Comparison of ENCODE assay signal across 17 mouse cellular contexts in genomic region chr1:180916425-180916824, GRCm38 (mm10). TPM values are rescaled to one million over a fixed set of nuclear protein-coding genes. Genes with fewer than 3 reads are reported as not detected.
"Had no signal": no experiment of that assay in that cellular context is flagged by ENCODE, and none has a peak within 500 bp of the region (broad histone marks: within the 10 kb centered on the region; RNA-seq: fewer than 3 reads in every experiment).

No protein-coding gene starts in this region.

- H3K36me3 ChIP-seq: limb, embryonic 10.5 days; liver, embryonic 15.5 days; midbrain, embryonic 15.5 days; neural tube, embryonic 13.5 days had no signal

- H3K27me3 ChIP-seq: midbrain, embryonic 15.5 days; neural tube, embryonic 13.5 days had no signal

- H3K4me1 ChIP-seq: midbrain, embryonic 15.5 days; neural tube, embryonic 13.5 days had no signal

- DNase-seq: kidney, adult 18-20 months; kidney, postnatal 10 days; kidney, postnatal 4 days; lung, adult 2 months; right cerebral cortex, postnatal 14 days had no signal

- H3K4me3 ChIP-seq: layer of hippocampus, adult 2 months; limb, embryonic 10.5 days; liver, embryonic 15.5 days; megakaryocyte, embryonic 14.5 days; midbrain, embryonic 15.5 days; neural tube, embryonic 13.5 days had no signal

- H3K27ac ChIP-seq: layer of hippocampus, adult 2 months; limb, embryonic 10.5 days; liver, embryonic 15.5 days; macrophage; midbrain, embryonic 15.5 days; neural tube, embryonic 13.5 days had no signal

RNA-seq across cellular contexts. Expression of gene Lefty1, which starts 18.4 kb away (rescaled TPM):
- total RNA-seq: monocyte, adult 5-6 weeks had no signal

RNA-seq across cellular contexts. Expression of gene Lefty2, which starts 23.5 kb away (rescaled TPM):
- total RNA-seq: monocyte, adult 5-6 weeks had no signal
- polyA plus RNA-seq: kidney, embryonic 14.5 days; limb, embryonic 10.5 days; liver, embryonic 11.5 days; liver, embryonic 15.5 days; lung, adult 2 months; macrophage; midbrain, embryonic 11.5 days; neural tube, embryonic 13.5 days; spleen, adult 2 months had no signal
